In genomic region chr7:112763513-112763912, GRCm38 (mm10) we compare ENCODE assay signal across 8 mouse cellular contexts.
DNase-seq lines count a peak whose midpoint lies in the region; ATAC-seq lines count a peak whose summit lies in the region.

No protein-coding gene starts in this region.

- H3K27me3 ChIP-seq in heart, embryonic 13.5 days (replicated peaks), result no peaks in the 10 kb centered on the region
- H3K27me3 ChIP-seq in limb, embryonic 10.5 days (ENCODE audit: low read depth, poor library complexity, severe bottlenecking), result no peaks in the 10 kb centered on the region

- H3K4me1 ChIP-seq in heart, embryonic 13.5 days, result peaks cover 90% of the 10 kb centered on the region
- peaks cover 57% of the 10 kb centered on the region for H3K4me1 ChIP-seq in limb, embryonic 10.5 days

- H3K4me3 ChIP-seq in heart, embryonic 13.5 days, result no peak overlapping the region
- no peak overlapping the region for H3K4me3 ChIP-seq in limb, embryonic 10.5 days

- intact Hi-C loops in left cerebral cortex, postnatal 25 days (cut with DNase I), result no loop called here

- no peak for ATAC-seq in heart, embryonic 13.5 days (ENCODE audit: extremely low read depth, insufficient number of reproducible peaks, low FRiP score, low TSS enrichment)

- DNase-seq in lung, postnatal 10 days, result peak; percentile 41
- DNase-seq in lung, postnatal 25 days (ENCODE audit: low spot score), result no peak
- peak; percentile 64 for DNase-seq in cerebellum, adult 9-11 months
- no peak for DNase-seq in limb, embryonic 10.5 days (ENCODE audit: low spot score)
- DNase-seq in right cerebral cortex, adult 18-20 months, result no peak
- DNase-seq in left cerebral cortex, postnatal 25 days (ENCODE audit: low spot score in 2 of 2), result no peak
- no peak for DNase-seq in urinary bladder, postnatal 25 days (ENCODE audit: low spot score)

- peaks cover 6% of the 10 kb centered on the region; the same call in 1 of the 2 replicates for H3K36me3 ChIP-seq in heart, embryonic 13.5 days
- H3K36me3 ChIP-seq in limb, embryonic 10.5 days, result peaks cover 16% of the 10 kb centered on the region

- WGBS in heart, embryonic 13.5 days, result 46% methylated on average over 3 of the region's 3 CpGs
- WGBS in limb, embryonic 10.5 days, result 49% methylated on average over 3 of the region's 3 CpGs

- H3K9ac ChIP-seq in heart, embryonic 13.5 days, result peak overlapping the region; percentile 11; the same call in 1 of the 2 replicates

- H3K4me2 ChIP-seq in heart, embryonic 13.5 days, result no peak overlapping the region

- H3K27ac ChIP-seq in heart, embryonic 13.5 days (replicated peaks), result peak overlapping the region; percentile 91
- peak overlapping the region; percentile 38; the same call in 1 of the 2 replicates for H3K27ac ChIP-seq in limb, embryonic 10.5 days

- H3K9me3 ChIP-seq in heart, embryonic 13.5 days, result no peaks in the 10 kb centered on the region
- H3K9me3 ChIP-seq in limb, embryonic 10.5 days (replicated peaks), result no peaks in the 10 kb centered on the region

Comparison
In these comparisons a context has a peak if more than half of its experiments do, and no peak if none do; other contexts are left out.
1. DNase-seq: peak in lung, postnatal 10 days (single experiment) and cerebellum, adult 9-11 months (single experiment); none in lung, postnatal 25 days (single experiment), limb, embryonic 10.5 days (single experiment), right cerebral cortex, adult 18-20 months (single experiment), left cerebral cortex, postnatal 25 days (0 of 2) and urinary bladder, postnatal 25 days (single experiment).